Mouse (Mus musculus) gonadal fat pad, adult 2 months (tissue): ENCODE results near the gene Kars. TPM values are rescaled to one million over a fixed set of nuclear protein-coding genes. Genes with fewer than 3 reads are reported as not detected.

ENCODE experiments used
- DNase-seq: peaks from one replicate; pipeline ENCODE4 v3.0.0-alpha.2; 2012; ENCODE audit warnings: low read depth
- polyA plus RNA-seq: library from polyadenylated mRNA; depleted of rRNA; stranded (reverse); fragments of >200 nt; gene quantifications from 2 replicates; pipeline ENCODE4 v1.2.3, GENCODE M21; 2012

The Kars gene
- polyA plus RNA-seq, 1 experiment = 49.3 TPM

GRCm38 (mm10) chr8:111982116-111982515 is 29.0 kb downstream of the Kars start:
- no peak for DNase-seq

GRCm38 (mm10) chr8:111978147-111978546 is 33.0 kb downstream of the Kars start:
- DNase-seq = no peak

- no peak for DNase-seq
Observed at GRCm38 (mm10) chr8:111976326-111976725, 34.8 kb downstream of the Kars start.

DNA sequence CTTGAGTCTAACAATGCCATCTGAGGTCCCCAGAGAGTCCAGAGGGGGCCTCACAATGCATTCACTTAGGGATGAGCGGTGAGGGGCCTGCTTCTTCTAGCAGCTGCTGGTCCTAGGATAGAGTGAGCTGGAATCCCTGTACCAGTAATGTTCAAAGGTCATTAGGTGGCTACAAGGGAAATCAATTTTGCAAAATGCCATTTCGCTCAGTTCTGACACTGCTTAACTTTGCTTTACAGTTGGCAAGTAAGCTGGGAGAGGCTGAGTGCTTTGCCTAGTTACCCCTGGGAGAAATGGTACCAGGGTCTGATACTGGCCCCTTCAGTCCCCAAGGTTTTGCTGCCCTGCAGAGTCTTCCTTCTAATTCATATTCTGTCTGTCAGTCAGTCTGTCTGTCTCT is 35.4 kb downstream of the Kars start:
- no peak for DNase-seq

DNA sequence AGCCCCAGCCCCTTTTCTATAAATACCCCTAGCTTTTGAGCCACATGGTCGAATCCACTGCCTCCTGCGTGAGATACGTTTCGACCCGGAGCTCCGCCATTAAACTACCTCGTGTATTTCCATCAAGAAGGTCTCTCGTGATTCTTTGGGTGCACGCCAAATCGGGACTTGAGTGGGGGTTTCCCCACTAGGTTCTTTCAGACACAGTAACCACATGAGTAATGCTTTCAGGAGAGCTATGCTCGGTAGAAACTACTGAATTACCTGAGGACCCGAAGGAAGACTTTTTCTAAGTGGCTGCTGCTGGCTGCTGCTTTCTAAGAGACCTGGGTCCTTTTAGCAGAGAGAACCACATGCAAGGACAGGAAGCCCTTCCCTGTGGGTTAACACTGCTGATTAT is 37.0 kb downstream of the Kars start:
- DNase-seq = no peak

- no peak for DNase-seq
Observed at GRCm38 (mm10) chr8:111968991-111969390, 42.1 kb downstream of the Kars start.

- DNase-seq = no peak
Observed at GRCm38 (mm10) chr8:111968541-111968940, 42.6 kb downstream of the Kars start.

DNA sequence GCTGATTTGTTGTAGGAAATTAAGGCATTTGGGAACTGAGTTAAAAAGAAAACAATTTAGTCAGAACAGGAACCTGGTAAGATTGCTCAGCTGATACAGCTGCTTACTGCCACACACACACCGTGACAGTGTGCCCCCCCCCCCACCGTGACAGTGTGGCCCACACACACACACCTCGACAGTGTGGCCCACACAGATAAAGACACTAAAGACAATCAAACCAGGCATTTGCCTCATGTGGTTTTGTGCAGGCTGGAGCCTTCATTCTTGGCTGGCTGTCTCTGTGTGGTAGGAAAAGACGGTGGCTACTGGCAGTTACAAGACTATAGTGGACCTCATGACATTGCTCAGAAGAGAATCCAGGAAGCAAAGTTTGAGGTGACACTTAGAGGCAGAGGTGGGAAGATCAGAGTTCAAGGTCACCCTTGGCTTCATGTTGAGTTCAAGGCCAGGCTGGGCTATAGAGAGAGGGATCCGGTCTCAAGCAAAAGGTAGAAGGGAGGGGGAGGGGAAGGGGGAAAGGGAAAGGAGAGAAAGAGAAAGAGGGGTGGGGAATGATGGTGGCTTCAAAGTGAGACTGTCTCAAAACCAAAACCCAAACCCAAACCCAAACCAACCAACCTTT is 43.8 kb downstream of the Kars start:
- no peak for DNase-seq

- DNase-seq = no peak
Observed at GRCm38 (mm10) chr8:111964849-111965561, 46.1 kb downstream of the Kars start.

GRCm38 (mm10) chr8:111964351-111964750 is 46.8 kb downstream of the Kars start:
- DNase-seq = no peak

DNA sequence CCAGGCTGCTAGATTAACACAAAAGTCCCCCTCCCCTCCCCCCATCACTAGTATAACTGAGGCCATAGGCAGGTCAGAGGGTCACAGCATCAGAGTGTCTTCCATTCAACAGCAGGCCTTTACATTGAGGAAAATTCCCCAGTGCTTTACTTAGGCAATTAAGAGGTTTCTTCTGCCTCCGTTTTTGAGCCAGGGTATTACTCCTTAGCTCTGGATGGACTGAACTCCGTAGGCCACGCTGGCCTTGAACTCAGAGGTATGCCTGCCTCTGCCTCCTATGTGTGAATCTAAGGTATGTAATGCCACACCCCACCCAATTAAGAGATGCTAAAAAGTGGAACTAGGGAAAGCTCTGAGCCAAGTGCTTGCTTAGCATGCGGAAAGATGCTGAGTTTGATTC is 47.6 kb downstream of the Kars start:
- no peak for DNase-seq

GRCm38 (mm10) chr8:111963091-111963490 is 48.0 kb downstream of the Kars start:
- DNase-seq = no peak

DNA sequence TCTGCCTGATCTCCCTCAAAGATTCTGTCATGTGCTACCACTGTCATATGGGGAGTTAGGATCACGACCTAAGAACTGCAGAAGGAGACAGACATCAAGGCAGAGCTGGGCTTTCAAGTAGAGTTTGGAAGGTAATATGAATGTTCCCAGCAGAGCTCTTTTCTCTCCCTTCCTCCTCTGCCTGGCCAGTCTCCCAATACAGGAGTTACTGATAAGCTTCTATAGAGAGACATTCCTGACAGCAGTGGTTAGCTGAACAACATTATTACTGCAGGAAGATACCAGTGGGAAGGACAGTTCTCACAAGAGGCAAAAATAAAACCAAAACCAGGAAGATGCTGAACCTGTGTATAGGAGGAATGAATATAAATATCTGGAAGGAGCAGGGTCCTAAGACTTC is 48.5 kb downstream of the Kars start:
- no peak for DNase-seq

DNA sequence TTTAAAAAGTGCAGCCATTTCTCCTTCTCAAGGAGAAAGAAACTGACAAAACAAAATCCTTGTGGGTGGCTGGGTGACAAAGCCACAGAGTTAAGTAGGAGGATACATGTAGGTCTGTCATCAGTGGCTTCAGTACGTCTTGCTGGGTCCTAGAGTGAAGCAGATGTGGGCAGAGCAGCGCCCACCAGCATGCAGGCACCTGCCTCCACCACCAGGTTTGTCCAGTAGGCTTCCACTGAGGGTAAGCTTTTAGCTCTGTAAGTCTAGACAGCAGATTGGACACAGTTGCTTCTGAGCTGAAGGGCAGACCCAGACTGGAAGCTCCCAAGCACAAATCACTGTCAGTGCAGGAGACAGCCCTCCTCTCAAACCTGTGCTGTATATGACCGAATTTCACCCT is 49.8 kb downstream of the Kars start:
- DNase-seq = no peak

DNA sequence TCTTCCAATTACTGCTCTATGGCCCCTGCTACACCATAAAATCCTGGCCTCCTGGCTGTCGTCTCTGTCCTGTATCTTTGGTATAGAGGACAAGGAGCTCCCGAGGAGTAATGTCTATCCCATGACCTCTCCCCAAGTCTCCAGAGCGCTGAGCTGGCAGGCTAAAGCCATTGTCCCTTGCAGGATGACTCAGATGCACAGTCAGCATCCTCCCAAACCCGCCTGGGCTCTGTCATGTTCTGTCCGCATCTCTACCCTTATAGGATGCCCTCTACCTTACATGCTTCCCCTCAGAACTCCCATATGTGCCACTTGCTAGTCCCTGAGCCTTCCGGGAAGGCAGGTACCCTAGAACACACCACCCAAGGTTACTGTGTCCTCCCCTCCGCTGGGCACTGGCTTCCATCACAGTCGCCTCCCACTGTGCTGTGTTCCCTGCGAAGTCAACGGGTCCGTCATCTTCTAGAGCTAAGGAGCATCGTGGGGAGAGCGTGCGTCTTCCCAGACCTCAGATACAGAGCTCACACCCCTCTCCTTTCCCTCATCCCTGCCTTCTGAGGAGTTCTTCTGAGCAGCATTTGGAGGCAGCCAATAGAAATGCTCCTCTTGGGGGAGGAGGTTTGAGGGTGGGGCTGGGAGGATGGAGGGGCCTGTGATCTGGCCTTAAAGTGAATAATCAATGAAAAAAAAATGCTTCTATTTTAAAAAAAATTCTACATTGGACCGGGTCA is 50.4 kb downstream of the Kars start:
- DNase-seq = no peak

GRCm38 (mm10) chr8:111957231-111957630 is 53.9 kb downstream of the Kars start:
- no peak for DNase-seq

DNA sequence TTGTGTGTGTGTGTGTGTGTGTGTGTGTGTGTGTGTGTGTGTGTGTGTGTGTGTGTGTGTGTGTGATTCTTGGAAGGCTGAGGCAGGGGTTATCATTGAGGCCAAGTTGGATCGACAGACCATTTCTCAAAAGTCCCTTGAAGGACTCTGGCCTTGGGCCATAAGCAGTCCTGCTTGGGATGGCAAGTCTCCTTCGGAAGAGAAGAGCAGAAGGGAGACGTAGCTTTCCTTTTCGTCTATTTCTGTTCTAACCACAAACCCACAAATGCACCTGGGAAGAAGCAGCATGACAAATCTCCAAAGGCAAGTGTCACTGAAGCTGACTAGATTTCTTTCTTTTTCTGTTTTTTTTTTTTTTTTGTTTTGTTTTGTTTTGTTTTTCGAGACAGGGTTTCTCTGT is 55.2 kb downstream of the Kars start:
- no peak for DNase-seq

DNA sequence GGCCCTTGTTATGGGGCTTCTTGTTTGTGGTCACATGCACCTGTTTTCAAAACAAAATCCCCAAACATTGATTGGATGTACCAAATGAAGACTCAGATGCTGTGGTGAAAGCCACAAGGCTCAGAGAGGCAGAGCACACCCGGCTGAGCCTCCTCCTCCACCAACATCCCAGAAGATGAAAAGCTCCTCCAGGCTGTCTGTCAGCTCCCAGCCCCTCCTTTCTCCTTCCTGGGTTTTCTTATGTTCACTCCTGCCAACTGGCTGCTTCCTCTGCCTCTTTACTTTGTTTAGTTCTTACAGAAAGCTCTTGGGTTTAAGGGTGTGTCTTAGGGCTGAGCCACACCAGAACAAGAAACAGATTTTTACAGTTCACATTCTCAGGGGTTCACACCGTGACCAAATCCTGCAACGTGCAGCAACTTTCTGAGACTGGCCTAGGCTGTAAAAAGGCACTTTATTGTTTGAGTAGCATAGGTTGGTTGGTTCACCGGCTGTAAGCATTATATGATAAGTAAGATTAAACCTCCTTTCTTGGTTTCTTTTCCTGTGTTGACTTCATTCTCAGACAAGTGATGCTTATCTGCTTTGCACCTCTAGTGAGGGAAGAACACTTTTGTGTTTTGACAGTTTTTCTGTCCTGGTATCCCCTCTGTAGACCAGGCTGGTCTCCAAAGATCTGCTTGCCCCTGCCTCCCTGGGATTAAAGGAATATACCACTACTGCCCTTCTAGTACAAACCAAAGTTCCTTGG is 56.1 kb downstream of the Kars start:
- no peak for DNase-seq

DNA sequence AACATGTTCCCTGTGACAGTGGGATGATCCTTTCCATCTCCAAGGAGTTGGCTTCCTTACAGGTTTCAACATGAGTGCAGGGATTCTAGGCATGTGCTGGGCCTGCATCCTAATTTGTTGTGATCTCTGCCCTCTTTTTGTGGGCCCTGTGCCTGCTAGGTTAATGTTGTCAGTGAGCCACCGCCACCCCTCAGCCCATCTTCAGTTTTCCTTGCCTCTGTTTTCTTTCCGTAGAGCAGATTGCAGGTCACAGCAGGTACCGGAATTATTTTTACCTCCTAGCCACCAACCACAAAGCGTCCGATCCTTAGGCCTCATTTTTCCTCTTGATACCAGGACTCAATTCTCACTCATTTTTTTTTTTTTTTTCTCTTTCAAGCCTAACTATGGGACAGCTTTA is 59.2 kb downstream of the Kars start:
- no peak for DNase-seq

DNA sequence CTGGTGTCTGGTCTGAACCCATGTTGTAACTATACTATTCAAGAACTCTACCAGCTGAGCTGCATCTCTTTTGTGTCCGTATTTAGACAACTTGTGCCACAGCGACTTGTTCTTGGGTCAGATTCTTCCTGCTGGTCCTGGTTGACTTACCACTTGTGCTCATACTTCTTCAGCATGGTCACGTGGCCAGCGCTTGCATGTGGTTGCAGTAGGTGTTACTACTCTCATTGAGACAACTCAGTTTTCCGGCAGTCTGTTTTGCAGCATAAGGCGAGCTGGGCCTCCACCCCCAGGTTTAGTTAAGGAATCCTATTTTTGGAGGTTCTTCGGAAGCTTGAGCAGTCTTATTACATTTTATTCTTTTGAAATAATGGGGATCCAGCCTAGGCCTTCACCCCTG is 59.8 kb downstream of the Kars start:
- DNase-seq = no peak

DNA sequence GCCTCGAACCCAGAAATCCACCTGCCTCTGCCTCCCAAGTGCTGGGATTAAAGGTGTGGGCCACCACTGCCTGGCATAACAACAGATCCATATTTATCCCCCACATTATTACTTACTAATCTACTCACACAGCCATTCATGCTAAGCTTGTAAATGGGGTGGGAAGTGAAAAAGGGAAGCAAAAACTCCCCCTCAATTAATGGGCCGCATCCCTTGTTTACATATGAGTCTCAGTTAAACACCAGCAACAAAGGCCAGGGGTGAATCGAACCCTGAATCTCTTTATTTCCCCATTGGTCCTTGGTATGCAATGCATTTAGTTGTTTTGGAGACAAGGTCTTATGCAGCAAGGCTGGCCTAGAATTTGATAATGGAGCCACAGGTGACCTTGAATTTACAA is 60.3 kb downstream of the Kars start:
- no peak for DNase-seq

DNA sequence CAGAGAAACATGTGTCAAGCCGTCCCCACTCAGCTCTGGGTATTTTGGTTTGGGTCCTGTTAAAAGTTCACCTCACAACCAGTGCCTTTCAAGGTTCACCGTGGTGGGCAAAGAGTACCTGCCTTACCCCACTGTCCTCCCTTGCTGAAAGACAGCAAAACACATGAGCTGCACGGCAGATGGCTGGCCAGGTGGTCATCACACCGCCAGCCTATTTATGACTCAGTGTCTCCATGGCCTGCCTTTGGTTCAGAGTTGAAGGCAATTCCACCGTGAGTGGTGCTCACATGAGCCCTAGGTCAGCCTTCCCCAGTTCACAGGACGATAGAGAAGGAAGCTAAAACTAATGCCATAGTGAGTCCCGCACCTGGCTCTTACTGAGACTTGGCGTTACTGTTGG is 63.2 kb downstream of the Kars start:
- no peak for DNase-seq
